Mouse (Mus musculus) monocyte, adult 59 days (primary cell): Measurements from ENCODE around the gene Gm16451. TPM values are rescaled to one million over a fixed set of nuclear protein-coding genes. Genes with fewer than 3 reads are reported as not detected.

ENCODE experiments used
- total RNA-seq, 2 experiments: library from RNA; stranded (reverse); gene quantifications; one replicate each; pipeline ENCODE4 v1.2.4; 2023

Gene Gm16451
- not detected for total RNA-seq

GRCm38 (mm10) chr7:22118145-22118544 is at the start of gene Gm16451:
Gene Gm16451 (minus strand): TSS chr7:22118245.

GRCm38 (mm10) chr7:22163935-22164334 is 45.9 kb upstream of the Gm16451 start, which contains the start of gene Vmn1r142:
Gene Vmn1r142 (minus strand): TSS chr7:22164035.

GRCm38 (mm10) chr7:22134641-22135040 is 16.6 kb upstream of the Gm16451 start, which contains the start of gene Gm10666:
Gene Gm10666 (minus strand): TSS chr7:22134741.

GRCm38 (mm10) chr7:22068757-22069156 is 49.3 kb downstream of the Gm16451 start, which contains the start of gene Vmn1r139:
Gene Vmn1r139 (plus strand): TSS chr7:22069057.

Other genes with a start within 250 kb of the Gm16451 start
- not detected for gene Gm5891, start 197.0 kb downstream of the Gm16451 start, total RNA-seq
- not detected for gene Vmn1r137, start 123.7 kb downstream of the Gm16451 start, total RNA-seq
- gene Vmn1r138, start 89.3 kb downstream of the Gm16451 start, total RNA-seq: not detected
- gene Gm6176, start 61.9 kb downstream of the Gm16451 start, total RNA-seq: not detected
- not detected for gene Vmn1r139, start 49.2 kb downstream of the Gm16451 start, total RNA-seq
- not detected for gene Gm10666, start 16.5 kb upstream of the Gm16451 start, total RNA-seq
- not detected for gene Vmn1r142, start 45.8 kb upstream of the Gm16451 start, total RNA-seq
- gene Vmn1r143, start 71.1 kb upstream of the Gm16451 start, total RNA-seq: not detected
- not detected for gene Gm8653, start 83.0 kb upstream of the Gm16451 start, total RNA-seq
- not detected for gene Gm8453, start 111.2 kb upstream of the Gm16451 start, total RNA-seq
- gene Gm4187, start 211.5 kb upstream of the Gm16451 start, total RNA-seq: not detected